Mouse (Mus musculus): ENCODE data around the gene Tgfbr3.

The Tgfbr3 gene

GRCm38 (mm10) chr5:107110880-107111520 lies 178.4 kb downstream of the Tgfbr3 start:
- DNase-seq (ENCODE audit: low spot score in 2 of 2) = no peak

DNA sequence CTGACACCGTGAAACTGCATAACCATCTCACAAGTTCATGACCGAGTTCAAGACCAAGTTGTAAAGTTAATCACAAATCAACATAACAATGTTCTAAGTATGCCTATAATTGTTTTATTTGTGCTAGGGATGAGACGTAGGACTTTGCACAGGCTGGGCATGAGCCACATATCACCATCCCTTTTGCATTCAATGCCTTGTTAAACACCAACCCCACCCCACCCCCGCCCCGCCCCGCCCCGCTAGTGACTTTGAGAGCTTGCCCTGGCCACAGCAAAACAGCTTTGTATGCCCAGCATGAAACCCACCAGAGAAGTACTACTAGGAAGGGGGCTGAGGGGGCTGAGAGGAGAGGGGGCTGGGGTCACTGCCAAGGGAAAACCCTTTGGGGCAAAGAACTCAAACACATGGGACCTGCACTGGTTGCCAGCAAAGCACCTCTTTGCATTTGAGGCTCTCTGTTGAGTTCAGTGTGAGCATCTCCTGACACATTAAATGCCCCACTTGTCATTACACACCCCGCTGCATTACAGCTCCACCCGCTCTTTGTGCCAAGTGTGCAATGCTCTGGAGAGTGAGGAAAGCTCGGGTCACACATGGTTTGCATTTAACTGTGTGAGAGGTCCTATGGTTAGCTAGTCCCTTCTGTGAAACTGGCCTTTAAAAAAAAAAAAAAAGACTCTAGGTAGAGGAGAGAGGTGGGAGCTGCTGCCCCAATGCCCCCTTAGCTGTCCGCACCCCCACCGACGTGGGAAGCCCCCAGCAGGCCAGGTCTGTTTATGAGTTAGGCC lies 179.1 kb downstream of the Tgfbr3 start:
- DNase-seq (ENCODE audit: low spot score in 2 of 2) = no peak

- DNase-seq (ENCODE audit: low spot score in 2 of 2) = no peak
These were observed 180.0 kb downstream of the Tgfbr3 start for GRCm38 (mm10) chr5:107109416-107109815.

DNA sequence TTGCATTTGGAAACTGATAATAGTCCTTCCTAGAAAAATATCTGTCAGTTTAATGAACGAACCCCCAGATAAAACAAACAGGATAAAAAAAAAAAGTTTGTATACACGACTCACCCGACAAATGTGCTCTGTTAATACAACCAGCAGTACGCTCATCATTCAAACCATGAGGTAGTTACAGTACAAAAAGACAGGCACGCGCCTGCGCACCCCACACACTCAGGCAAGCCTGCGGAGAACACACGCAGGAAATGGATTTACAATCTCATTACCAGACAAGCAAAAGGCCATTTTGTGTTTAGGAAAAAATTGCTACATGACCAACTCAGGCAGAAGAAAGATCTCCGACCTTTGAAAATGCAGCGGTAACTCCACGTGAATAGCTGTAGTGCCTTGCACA lies 182.6 kb downstream of the Tgfbr3 start:
- no peak for DNase-seq (ENCODE audit: low spot score in 2 of 2)

DNA sequence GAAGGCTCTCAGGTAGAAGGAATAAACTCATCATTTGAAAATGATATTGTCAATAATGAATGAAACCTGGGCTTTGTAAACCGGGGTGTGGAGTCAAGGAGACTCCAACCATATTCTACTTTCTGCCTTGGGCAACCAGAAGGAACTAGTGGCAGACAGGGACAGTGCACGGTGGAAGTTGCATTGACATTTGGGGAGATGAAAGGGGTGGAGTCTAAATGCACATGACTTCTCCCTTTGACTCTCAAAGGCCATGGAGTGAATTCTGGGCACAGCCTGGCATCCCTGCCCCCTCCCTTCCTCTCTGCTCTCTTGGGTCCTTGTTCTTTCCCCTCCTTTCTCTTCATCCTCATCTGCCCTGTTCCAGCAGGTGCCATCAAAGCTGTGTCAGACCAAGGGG lies 183.3 kb downstream of the Tgfbr3 start:
- DNase-seq (ENCODE audit: low spot score in 2 of 2) = no peak

DNA sequence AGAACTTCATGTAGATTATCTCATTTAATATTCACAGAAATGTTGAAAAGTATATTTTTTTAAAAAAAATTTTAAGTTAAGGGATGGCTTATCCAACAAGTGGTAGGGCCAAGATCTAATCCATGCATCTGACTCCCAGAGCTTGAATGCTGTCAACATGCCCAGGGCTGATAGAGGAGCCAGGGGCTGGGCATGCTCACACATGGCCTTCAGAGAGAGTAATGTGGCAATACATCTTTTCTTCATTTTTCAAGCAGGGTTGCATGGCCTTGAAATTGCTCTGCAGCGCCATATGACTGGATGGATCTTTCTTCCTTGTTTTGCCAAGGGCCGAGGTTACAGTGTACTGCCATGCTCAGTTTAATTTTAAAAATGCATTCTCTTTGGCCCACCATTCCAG lies 185.8 kb downstream of the Tgfbr3 start:
- no peak for DNase-seq (ENCODE audit: low spot score in 2 of 2)

- DNase-seq (ENCODE audit: low spot score in 2 of 2) = no peak
These were observed 186.5 kb downstream of the Tgfbr3 start for GRCm38 (mm10) chr5:107102916-107103315.

DNA sequence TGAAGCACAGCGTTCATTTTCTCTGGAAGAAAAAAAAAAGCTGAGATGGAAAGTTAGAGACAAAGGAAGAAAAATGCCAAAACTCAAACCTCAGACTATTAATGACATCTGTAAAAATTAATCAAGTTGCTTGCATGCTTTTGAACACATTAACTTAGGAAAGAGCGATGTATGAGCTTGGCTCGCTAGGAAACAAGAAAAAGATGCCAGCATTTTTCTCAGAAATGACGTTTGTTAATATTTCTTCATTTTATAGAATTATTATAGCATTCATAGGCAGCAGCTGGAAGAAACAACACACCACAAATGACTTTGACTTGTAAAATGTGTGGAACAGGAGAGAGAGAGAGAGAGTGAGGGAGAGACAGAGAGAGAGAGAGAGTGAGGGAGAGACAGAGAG lies 187.7 kb downstream of the Tgfbr3 start:
- DNase-seq (ENCODE audit: low spot score in 2 of 2) = no peak

- no peak for DNase-seq (ENCODE audit: low spot score in 2 of 2)
These were observed 188.3 kb downstream of the Tgfbr3 start for GRCm38 (mm10) chr5:107101135-107101534.

- no peak for DNase-seq (ENCODE audit: low spot score in 2 of 2)
These were observed 189.8 kb downstream of the Tgfbr3 start for GRCm38 (mm10) chr5:107099634-107100033.

GRCm38 (mm10) chr5:107099076-107099475 lies 190.4 kb downstream of the Tgfbr3 start:
- DNase-seq (ENCODE audit: low spot score in 2 of 2) = no peak

- no peak for DNase-seq (ENCODE audit: low spot score in 2 of 2)
These were observed 191.4 kb downstream of the Tgfbr3 start for GRCm38 (mm10) chr5:107098007-107098406.

DNA sequence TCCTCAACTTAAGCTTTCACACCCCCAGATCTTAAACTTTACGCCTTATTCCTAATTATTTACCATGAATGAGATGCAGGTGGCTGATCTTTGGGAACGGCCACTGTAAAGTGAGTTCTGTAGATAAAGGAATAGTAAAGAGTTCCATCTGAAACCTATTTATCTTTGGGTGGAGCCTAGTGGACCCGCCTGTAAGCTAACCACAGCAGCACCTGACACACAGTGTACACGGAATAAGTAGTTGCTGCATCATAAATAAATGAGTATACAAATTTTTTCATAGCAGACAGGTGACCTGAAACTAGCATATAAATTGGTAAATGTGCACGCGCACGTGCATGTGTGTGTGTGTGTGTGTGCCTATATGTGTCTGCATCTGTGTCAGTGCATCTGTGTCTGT lies 192.1 kb downstream of the Tgfbr3 start:
- no peak for DNase-seq (ENCODE audit: low spot score in 2 of 2)

DNA sequence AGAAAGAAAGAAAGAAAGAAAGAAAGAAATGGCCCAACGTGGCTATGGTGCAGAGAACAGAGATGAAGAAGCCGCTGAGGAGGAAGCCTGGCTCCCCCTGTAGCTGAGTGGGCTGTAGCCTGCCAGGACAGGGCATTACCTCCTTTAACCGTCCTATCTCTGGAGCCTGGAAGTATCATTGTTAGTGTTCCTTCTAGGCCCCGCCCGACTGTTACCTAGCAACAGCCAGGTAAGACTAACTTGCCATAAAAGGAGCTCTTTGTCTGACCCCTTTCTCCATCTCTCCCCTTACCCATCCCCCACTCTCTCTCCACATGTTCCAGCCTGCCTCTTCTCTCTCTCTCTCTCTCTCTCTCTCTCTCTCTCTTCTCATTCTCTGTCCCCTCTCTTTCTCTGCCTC lies 195.2 kb downstream of the Tgfbr3 start:
- DNase-seq (ENCODE audit: low spot score in 2 of 2) = no peak

DNA sequence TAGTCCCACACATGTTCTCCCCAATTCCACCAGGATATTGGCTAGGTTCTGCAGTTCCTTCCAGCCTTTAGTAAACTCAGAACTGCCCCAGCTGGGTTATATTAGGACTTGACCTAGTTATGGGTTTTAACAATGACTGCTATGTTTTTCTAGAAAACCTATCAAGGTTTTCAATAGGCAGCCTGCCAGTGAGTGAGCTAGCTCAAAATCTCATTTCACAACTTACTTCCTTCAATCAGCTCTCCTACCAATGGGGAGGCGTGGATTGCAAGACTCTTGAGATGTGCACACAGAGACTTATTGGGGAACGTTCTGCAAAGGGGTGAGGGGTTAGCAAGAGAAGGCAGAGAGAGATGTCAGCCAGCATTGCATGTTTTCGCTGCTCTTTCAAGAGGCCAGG lies 196.2 kb downstream of the Tgfbr3 start:
- DNase-seq (ENCODE audit: low spot score in 2 of 2) = no peak

DNA sequence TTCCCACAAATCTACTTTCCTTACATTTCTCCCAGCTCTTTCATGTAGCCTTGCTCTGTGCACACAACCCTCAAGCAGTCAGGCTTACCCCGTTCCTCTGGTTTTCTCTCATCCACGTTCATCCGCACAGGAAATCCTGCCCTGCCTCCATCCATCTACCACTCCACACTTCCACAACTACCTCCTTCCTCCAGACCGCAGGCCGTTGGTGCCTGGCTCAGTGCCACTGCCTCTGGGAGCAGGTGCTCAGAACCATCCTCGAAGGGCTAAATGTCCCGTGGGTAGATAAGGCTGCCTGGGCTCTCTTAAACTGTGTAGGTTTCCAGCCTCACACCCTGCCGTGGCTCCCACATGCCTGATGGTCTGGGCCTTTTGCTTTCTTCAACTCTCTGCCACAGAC lies 197.3 kb downstream of the Tgfbr3 start:
- peak in 1 of 2 experiments; percentile 36 for DNase-seq (ENCODE audit: low spot score in 2 of 2)

DNA sequence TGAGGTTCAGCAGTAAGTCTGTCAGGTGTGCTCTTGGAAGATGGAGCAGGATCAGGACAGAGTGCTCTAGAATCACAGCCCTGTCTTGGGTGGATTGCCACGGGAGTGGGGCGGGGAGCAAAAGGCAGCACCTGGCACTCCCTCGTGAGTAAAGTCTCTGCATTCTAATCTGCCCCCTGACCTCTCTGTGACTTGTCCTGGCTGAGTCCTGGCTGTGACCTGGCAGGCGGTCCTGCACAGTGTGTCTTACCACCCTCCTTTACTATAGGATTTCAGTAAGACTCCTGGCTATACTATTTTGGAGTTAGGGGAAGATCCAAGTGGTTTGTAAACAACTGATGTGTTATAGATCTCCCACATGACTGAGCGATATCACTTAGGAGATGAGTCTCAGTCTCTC lies 199.5 kb downstream of the Tgfbr3 start:
- DNase-seq (ENCODE audit: low spot score in 2 of 2) = no peak

DNA sequence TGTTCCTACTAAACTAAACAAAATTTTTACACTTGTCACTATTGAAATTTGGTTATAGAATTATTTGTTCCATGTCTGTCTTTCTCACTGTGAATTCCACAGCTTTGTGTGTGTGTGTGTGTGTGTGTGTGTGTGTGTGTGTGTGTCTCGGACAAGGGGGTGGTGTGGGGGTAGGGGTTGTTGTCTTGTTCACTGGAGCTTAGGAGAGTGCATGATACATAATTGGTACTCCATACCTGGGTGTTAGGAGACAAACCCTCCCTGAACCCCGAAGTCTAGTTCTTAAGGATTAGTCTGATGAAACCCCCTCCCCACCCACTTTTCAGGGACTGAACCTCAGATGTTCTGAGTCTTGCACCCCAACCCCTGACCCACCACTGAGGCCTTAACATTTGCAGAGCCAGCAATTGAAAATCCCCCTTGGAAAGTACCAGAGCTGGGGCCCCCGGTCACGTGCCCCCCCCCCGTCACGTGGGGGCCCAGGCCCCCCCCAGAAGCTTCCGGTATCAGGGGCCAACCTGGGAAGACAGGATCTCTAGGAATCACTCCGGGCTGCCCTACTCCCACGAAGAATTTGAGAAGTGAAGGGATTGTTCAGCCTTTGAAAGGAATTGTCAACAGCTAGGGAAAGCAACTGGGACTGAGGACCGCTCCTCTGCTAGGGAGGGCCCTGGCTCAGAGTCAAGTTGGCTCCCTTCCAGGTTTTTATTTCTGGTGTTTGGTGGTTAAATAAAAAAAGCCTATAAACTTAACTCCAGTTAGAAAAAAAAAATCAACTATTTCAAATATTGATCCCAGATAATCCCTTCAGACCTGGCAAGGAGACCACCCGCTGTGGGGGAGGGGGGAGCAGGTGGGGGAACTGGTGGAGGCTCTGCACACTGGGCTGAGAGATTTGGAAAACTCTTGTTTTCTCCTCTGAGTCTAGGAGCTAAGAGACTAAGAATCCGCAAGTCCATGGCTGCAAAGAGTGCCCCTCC lies 201.3 kb downstream of the Tgfbr3 start:
- DNase-seq (ENCODE audit: low spot score in 2 of 2) = peak in 1 of 2 experiments; percentile 57

DNA sequence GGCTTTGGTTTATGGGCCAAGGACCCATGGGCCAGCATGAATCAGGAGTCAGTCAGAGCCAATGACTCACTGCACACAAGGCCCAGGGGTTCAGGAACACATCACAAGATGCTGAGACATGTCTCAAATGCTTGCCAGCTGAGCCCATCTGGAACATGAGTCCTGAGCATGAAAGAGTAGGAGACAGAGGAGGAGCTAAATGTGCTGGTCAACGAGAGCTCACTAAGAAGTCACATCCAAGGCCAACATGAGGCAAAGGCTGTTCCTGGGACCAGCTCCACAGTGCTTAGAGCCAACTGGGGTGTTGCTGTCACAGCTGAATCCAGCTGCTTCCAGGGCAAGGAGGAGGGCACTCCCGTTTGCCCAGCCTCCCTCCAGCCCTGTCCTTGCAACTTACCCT lies 202.1 kb downstream of the Tgfbr3 start:
- peak in 1 of 2 experiments; percentile 23 for DNase-seq (ENCODE audit: low spot score in 2 of 2)

GRCm38 (mm10) chr5:107086166-107086565 lies 203.3 kb downstream of the Tgfbr3 start:
- no peak for DNase-seq (ENCODE audit: low spot score in 2 of 2)

- DNase-seq (ENCODE audit: low spot score in 2 of 2) = no peak
These were observed 205.0 kb downstream of the Tgfbr3 start for GRCm38 (mm10) chr5:107084431-107084830.

DNA sequence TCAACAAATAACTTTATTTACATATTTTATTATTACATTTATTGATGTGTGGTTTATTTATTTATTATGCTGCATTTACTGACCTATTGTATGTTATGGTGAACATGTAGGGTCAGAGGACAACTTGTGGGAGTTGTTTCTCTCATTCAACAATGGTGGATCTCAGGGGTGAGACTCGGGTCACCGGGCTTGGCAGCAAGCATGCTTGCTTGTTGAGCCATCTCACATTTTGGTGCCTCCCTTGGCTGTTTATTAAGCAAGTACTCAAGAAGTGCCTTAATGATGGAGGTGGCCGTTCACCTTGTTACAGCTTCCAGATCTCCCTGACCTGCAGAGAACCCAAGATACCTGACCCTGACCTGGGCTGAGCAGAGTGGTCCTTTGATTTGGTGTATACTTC lies 207.4 kb downstream of the Tgfbr3 start:
- no peak for DNase-seq (ENCODE audit: low spot score in 2 of 2)
